Mouse (Mus musculus): Measurements from ENCODE around the gene Cdk7.

DNA sequence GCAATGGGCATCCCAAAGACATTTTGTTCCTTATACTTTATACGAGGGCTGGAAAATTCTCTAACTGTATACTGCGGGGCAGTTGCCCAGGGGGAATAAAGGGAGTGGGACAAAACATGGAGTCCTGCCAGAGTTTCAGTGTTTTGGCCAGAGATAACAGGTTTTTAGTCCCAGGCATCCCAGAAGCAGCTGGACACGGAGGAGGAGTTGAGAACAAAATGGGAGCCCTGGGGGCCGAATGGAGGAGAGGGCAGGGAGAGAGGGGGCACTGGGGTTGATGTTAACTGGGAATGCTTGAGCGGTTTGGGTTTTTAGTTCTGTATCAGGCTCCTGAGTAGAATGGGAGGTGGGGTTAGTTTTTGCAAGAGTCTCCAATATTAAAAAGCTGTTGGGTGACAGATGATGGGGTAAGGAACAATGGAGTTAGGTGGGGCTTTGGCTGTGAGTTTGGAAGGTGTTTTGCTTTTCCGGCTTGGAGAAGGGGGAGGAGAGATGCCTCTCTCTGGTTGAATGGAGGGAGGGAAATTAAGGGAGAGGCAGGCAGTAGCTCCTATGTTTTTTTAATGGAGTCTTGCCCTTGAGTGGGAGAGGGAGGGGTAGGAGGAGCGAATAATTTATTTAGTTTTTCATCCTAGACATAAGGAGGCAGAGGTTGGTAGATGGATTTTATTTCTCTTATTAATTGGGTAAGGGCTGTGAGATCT lies 6.5 kb downstream of the Cdk7 start:
- TF ChIP-seq CTCF (IDR thresholded peaks at IDR 0.05) (no peak), EP300 (IDR thresholded peaks at IDR 0.05) (no peak)
